ENCODE assay signal across 19 mouse cellular contexts in the genomic region with DNA sequence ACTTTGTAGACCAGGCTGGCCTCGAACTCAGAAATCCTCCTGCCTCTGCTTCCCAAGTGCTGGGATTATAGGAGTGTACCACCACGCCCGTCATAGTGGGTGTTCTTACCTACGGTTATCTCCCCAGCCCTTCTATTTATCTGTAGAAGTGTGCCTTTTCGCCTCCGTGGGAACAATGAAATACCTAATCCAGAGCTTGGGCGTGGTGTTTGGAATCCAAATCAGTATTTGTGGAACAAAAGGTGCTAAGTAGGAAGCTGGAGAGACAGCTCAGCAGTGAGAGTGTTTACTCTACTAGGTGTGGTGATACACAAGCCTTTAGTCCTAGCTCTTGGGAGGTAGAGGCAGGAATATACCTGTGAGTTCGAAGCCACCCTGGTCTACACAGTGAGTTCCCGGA. TPM values are rescaled to one million over a fixed set of nuclear protein-coding genes. Genes with fewer than 3 reads are reported as not detected.
DNase-seq lines count a peak whose midpoint lies in the region; ATAC-seq and TF ChIP-seq lines count a peak whose summit lies in the region.
"Had no signal": no experiment of that assay in that cellular context is flagged by ENCODE, and none has a peak within 500 bp of the region (broad histone marks: within the 10 kb centered on the region; RNA-seq: fewer than 3 reads in every experiment).

No protein-coding gene starts in this region.

- H3K4me3 ChIP-seq in ES-Bruce4 (ENCODE audit: low read depth, low read length), result no peak overlapping the region
- H3K4me3 ChIP-seq in embryonic facial prominence, embryonic 12.5 days, result no peak overlapping the region
- H3K4me3 ChIP-seq in limb, embryonic 12.5 days (replicated peaks), result no peak overlapping the region
- no peak overlapping the region for H3K4me3 ChIP-seq in lung, postnatal 0 days (ENCODE audit: low read depth, low read length)
- H3K4me3 ChIP-seq: heart, adult 2 months; heart, embryonic 12.5 days; hindbrain, embryonic 10.5 days; intestine, embryonic 15.5 days had no signal

- no peaks in the 10 kb centered on the region for H3K36me3 ChIP-seq in ES-Bruce4 (ENCODE audit: control insufficient read depth, insufficient read depth, low read length, poor library complexity, severe bottlenecking)
- no peaks in the 10 kb centered on the region for H3K36me3 ChIP-seq in embryonic facial prominence, embryonic 12.5 days
- no peaks in the 10 kb centered on the region for H3K36me3 ChIP-seq in limb, embryonic 12.5 days
- H3K36me3 ChIP-seq in lung, postnatal 0 days (ENCODE audit: insufficient read depth, low read length), result no peaks in the 10 kb centered on the region
- H3K36me3 ChIP-seq: heart, embryonic 12.5 days; hindbrain, embryonic 10.5 days; intestine, embryonic 15.5 days had no signal

- H3K27me3 ChIP-seq in ES-Bruce4 (ENCODE audit: control insufficient read depth, insufficient read depth, low read length, poor library complexity, severe bottlenecking), result no peaks in the 10 kb centered on the region
- no peaks in the 10 kb centered on the region for H3K27me3 ChIP-seq in embryonic facial prominence, embryonic 12.5 days
- H3K27me3 ChIP-seq in limb, embryonic 12.5 days, result no peaks in the 10 kb centered on the region
- no peaks in the 10 kb centered on the region for H3K27me3 ChIP-seq in lung, postnatal 0 days (replicated peaks; ENCODE audit: insufficient read depth, low read length)
- H3K27me3 ChIP-seq: heart, embryonic 12.5 days; intestine, embryonic 15.5 days had no signal

- ATAC-seq in embryonic facial prominence, embryonic 12.5 days (ENCODE audit: insufficient number of reproducible peaks, insufficient read depth, low FRiP score, low TSS enrichment), result no peak
- ATAC-seq in limb, embryonic 12.5 days (ENCODE audit: insufficient number of reproducible peaks, insufficient read depth, low FRiP score, low TSS enrichment, low read depth), result no peak
- no peak for ATAC-seq in lung, postnatal 0 days
- ATAC-seq: forebrain, embryonic 14.5 days; intestine, embryonic 15.5 days; Patski had no signal

- peak; percentile 74 for DNase-seq in ES-CJ7 (ENCODE audit: low read depth, low spot score)
- no peak for DNase-seq in heart, adult 11 months
- DNase-seq in lung, postnatal 0 days (ENCODE audit: low spot score), result no peak
- DNase-seq in natural killer cell, adult 2 months (ENCODE audit: low spot score in 2 of 2), result no peak
- DNase-seq: adrenal gland, adult 8-10 months; cerebellum, adult 11 months; cerebellum, adult 8-10 months; cerebellum, postnatal 25 days; heart, adult 2 months; kidney, adult 18-20 months had no signal

- H3K9me3 ChIP-seq in ES-Bruce4 (replicated peaks; ENCODE audit: control insufficient read depth, insufficient read depth, low read length, poor library complexity, severe bottlenecking), result no peaks in the 10 kb centered on the region
- no peaks in the 10 kb centered on the region for H3K9me3 ChIP-seq in embryonic facial prominence, embryonic 12.5 days
- H3K9me3 ChIP-seq in limb, embryonic 12.5 days, result no peaks in the 10 kb centered on the region
- no peaks in the 10 kb centered on the region for H3K9me3 ChIP-seq in lung, postnatal 0 days (ENCODE audit: low read length)
- H3K9me3 ChIP-seq: heart, embryonic 12.5 days; hindbrain, embryonic 10.5 days; intestine, embryonic 15.5 days had no signal

- H3K4me1 ChIP-seq in ES-Bruce4 (ENCODE audit: control insufficient read depth, insufficient read depth, low read length), result peaks cover 2% of the 10 kb centered on the region
- H3K4me1 ChIP-seq in embryonic facial prominence, embryonic 12.5 days, result peaks cover 42% of the 10 kb centered on the region
- H3K4me1 ChIP-seq in limb, embryonic 12.5 days (replicated peaks), result peaks cover 44% of the 10 kb centered on the region
- no peaks in the 10 kb centered on the region for H3K4me1 ChIP-seq in lung, postnatal 0 days (ENCODE audit: insufficient read depth, low read depth, low read length)

- no peak overlapping the region for H3K9ac ChIP-seq in ES-Bruce4 (ENCODE audit: low read depth, poor library complexity, severe bottlenecking)
- no peak overlapping the region for H3K9ac ChIP-seq in embryonic facial prominence, embryonic 12.5 days
- no peak overlapping the region for H3K9ac ChIP-seq in limb, embryonic 12.5 days (replicated peaks)
- H3K9ac ChIP-seq in lung, postnatal 0 days (replicated peaks; ENCODE audit: low read depth), result no peak overlapping the region
- H3K9ac ChIP-seq: heart, embryonic 12.5 days; hindbrain, embryonic 14.5 days; intestine, embryonic 15.5 days had no signal

- TF ChIP-seq EP300 in ES-Bruce4 (IDR thresholded peaks at IDR 0.05; ENCODE audit: insufficient read depth, low read depth, low read length), result no peak
- no peak for TF ChIP-seq EP300 in lung, postnatal 0 days (IDR thresholded peaks at IDR 0.05)

- 96% methylated on average over 9 of the region's 9 CpGs for WGBS in embryonic facial prominence, embryonic 12.5 days
- 88% methylated on average over 9 of the region's 9 CpGs for WGBS in limb, embryonic 12.5 days
- WGBS in lung, postnatal 0 days, result 84% methylated on average over 9 of the region's 9 CpGs

- TF ChIP-seq CTCF in ES-Bruce4 (IDR thresholded peaks at IDR 0.05; ENCODE audit: low read depth, low read length), result no peak
- TF ChIP-seq CTCF in lung, postnatal 0 days (IDR thresholded peaks at IDR 0.05), result no peak

- H3K4me2 ChIP-seq in embryonic facial prominence, embryonic 12.5 days (replicated peaks), result no peak overlapping the region
- no peak overlapping the region for H3K4me2 ChIP-seq in limb, embryonic 12.5 days
- no peak overlapping the region for H3K4me2 ChIP-seq in lung, postnatal 0 days (replicated peaks; ENCODE audit: low read depth, low read length)
- H3K4me2 ChIP-seq: heart, embryonic 12.5 days; hindbrain, embryonic 14.5 days had no signal

- H3K27ac ChIP-seq in ES-Bruce4 (ENCODE audit: insufficient read depth, low read length), result peak overlapping the region; percentile 31; the same call in 1 of the 2 replicates
- peak overlapping the region; percentile 69; the same call in 1 of the 2 replicates for H3K27ac ChIP-seq in embryonic facial prominence, embryonic 12.5 days
- H3K27ac ChIP-seq in limb, embryonic 12.5 days, result peak overlapping the region; percentile 92
- H3K27ac ChIP-seq in lung, postnatal 0 days (ENCODE audit: low read length), result no peak overlapping the region
- H3K27ac ChIP-seq: heart, adult 2 months; hindbrain, embryonic 10.5 days; hindbrain, embryonic 14.5 days; intestine, embryonic 15.5 days had no signal

- no peak for TF ChIP-seq POLR2A in ES-Bruce4 (IDR thresholded peaks at IDR 0.05; ENCODE audit: insufficient read depth, low read length)

RNA-seq across cellular contexts. Expression of gene Kctd15, which starts 58.5 kb away (rescaled TPM):
- polyA plus RNA-seq in ES-Bruce4 (2011; ENCODE audit: insufficient read depth, insufficient read length, low read depth, missing spikeins), result 23.9 and 33.7 TPM in 2 replicates
- polyA plus RNA-seq in embryonic facial prominence, embryonic 12.5 days (2016; fragmentation: Nextera tagmentation; extraction: Ambion mirVana), result 54.5 and 61.6 TPM in 2 replicates
- 63.8 and 66.6 TPM in 2 replicates for polyA plus RNA-seq in limb, embryonic 12.5 days (2016; fragmentation: Nextera tagmentation; extraction: Ambion mirVana)
- 5.9 and 7.4 TPM in 2 replicates for polyA plus RNA-seq in lung, postnatal 0 days (2015; fragmentation: Nextera tagmentation; extraction: Ambion mirVana)
